Mouse (Mus musculus) heart, postnatal 0 days (tissue): ENCODE results near the gene Gm49405.

Source experiments
- CTCF ChIP-seq: IDR thresholded peaks from 2 replicates; pipeline ENCODE4 v1.5.1; 2016; ENCODE audit warnings: antibody characterized with exemption, control low read depth, low read depth
- EP300 ChIP-seq: IDR thresholded peaks from 2 replicates; pipeline ENCODE4 v1.6.1; 2016; ENCODE audit warnings: antibody characterized with exemption, low read depth

- TF ChIP-seq CTCF (peak; percentile 1; the same call in 1 of the 2 replicates), EP300 (no peak)
Measured at GRCm38 (mm10) chr19:3985261-3985681, 15.2 kb upstream of the Gm49405 start.
